Mouse (Mus musculus) liver, embryonic 14.5 days (tissue): ENCODE data around the gene Usf3.

Experiments
- CTCF ChIP-seq: IDR thresholded peaks from 2 replicates; pipeline ENCODE4 v1.5.1; 2016; ENCODE audit warnings: antibody characterized with exemption, low read depth, control low read depth
- EP300 ChIP-seq: IDR thresholded peaks from 2 replicates; pipeline ENCODE4 v1.6.1; 2016; ENCODE audit warnings: antibody characterized with exemption, low read depth

- no peak for TF ChIP-seq EP300
- TF ChIP-seq CTCF = no peak
Measured at GRCm38 (mm10) chr16:44132300-44132699, 40.7 kb upstream of the Usf3 start.
